Mouse (Mus musculus) olfactory bulb, adult 2 months (tissue): ENCODE results near the gene Olfr203.

Experiments used
- CTCF ChIP-seq: fragments of 200-500 bp; IDR thresholded peaks from 2 replicates; pipeline ENCODE4 v1.5.1; 2012; ENCODE audit warnings: low read depth, mild to moderate bottlenecking, low read length, moderate library complexity; ENCODE audit not compliant: insufficient read depth
- POLR2A ChIP-seq: fragments of 200-500 bp; IDR thresholded peaks from 2 replicates; pipeline ENCODE4 v1.6.1; 2012; ENCODE audit warnings: mild to moderate bottlenecking, low read depth, low read length, moderate library complexity; ENCODE audit not compliant: insufficient read depth

DNA sequence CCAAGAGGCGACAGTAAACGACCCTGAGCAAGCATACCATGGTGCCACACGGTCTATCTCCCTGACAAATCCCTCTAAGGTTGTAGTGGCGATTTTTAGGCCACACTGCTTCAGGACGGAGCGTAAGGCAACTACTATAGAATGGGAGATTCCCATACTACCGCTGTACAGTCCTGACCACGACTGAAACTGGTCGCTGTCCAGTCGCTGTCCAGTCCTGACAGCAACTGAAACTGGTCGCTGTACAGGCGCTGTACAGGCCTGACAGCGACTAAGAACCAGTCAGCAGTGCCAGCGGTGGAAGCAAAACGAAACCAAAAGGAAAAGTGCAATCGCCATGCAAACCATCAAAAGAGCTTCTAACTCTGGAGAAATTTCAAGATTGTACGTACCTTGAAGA is 49.0 kb upstream of the Olfr203 start:
- TF ChIP-seq POLR2A (no peak), CTCF (no peak)
